Mouse (Mus musculus) liver, embryonic 14.5 days (tissue): ENCODE results near the gene Mob2. TPM values are rescaled to one million over a fixed set of nuclear protein-coding genes. Genes with fewer than 3 reads are reported as not detected.

Source experiments
- ATAC-seq: fragments of 200-750 bp; cut with Nextera tagmentation; 2 replicates; pipeline ENCODE4 v1.8.0; 2017; ENCODE audit warnings: moderate number of reproducible peaks, mild to moderate bottlenecking, moderate library complexity; ENCODE audit not compliant: insufficient read depth
- DNase-seq, 3 experiments: peaks; one replicate each; pipeline ENCODE4 v3.0.0-alpha.2; 2012 to 2013; ENCODE audit warnings: low read depth in 3 of 3, low spot score in 3 of 3
- H3K27ac ChIP-seq: fragments of 300-500 bp; sonication (generic); 2 replicates; pipeline ENCODE4 v1.5.1; 2014; ENCODE audit warnings: moderate library complexity, mild to moderate bottlenecking, control low read depth, inconsistent platforms
- H3K27me3 ChIP-seq: fragments of 300-500 bp; sonication (generic); 2 replicates; pipeline ENCODE4 v1.6.1; 2014; ENCODE audit warnings: mild to moderate bottlenecking, low read length, moderate library complexity; ENCODE audit not compliant: control insufficient read depth, insufficient read depth
- H3K36me3 ChIP-seq: fragments of 300-500 bp; sonication (generic); replicated peaks from 2 replicates; pipeline ENCODE4 v1.6.1; 2014; ENCODE audit warnings: low read depth; ENCODE audit not compliant: control insufficient read depth, insufficient read depth
- H3K4me1 ChIP-seq, 2 experiments: fragments of 200-500 bp in 1 of 2; fragments of 300-500 bp in 1 of 2; sonication (generic) in 1 of 2; replicated peaks; 2 replicates each; pipeline ENCODE4 v1.6.1; 2012 to 2014; ENCODE audit warnings: antibody characterized with exemption in 1 of 2, inconsistent platforms in 1 of 2, low read length in 1 of 2; ENCODE audit not compliant: control insufficient read depth in 2 of 2, insufficient read depth in 2 of 2
- H3K4me2 ChIP-seq: fragments of 300-500 bp; sonication (generic); 2 replicates; pipeline ENCODE4 v1.6.1; 2014; ENCODE audit warnings: low read depth, mild to moderate bottlenecking, control low read depth, moderate library complexity
- H3K4me3 ChIP-seq, 2 experiments: fragments of 200-500 bp in 1 of 2; fragments of 300-500 bp in 1 of 2; sonication (generic) in 1 of 2; 2 replicates each; pipeline ENCODE4 v1.5.1; 2012 to 2014; ENCODE audit warnings: low read depth in 2 of 2, low read length in 2 of 2, mild to moderate bottlenecking in 2 of 2, control low read depth in 1 of 2, inconsistent platforms in 1 of 2, moderate library complexity in 1 of 2; ENCODE audit not compliant: insufficient read depth in 1 of 2
- H3K9ac ChIP-seq: fragments of 300-500 bp; sonication (generic); replicated peaks from 2 replicates; pipeline ENCODE4 v1.6.1; 2014; ENCODE audit warnings: mild to moderate bottlenecking, control low read depth, moderate library complexity
- H3K9me3 ChIP-seq: fragments of 300-500 bp; sonication (generic); 2 replicates; pipeline ENCODE4 v1.6.1; 2016; ENCODE audit warnings: low read length, mixed read lengths; ENCODE audit not compliant: control insufficient read depth
- CTCF ChIP-seq: IDR thresholded peaks from 2 replicates; pipeline ENCODE4 v1.5.1; 2016; ENCODE audit warnings: antibody characterized with exemption, low read depth, control low read depth
- EP300 ChIP-seq: IDR thresholded peaks from 2 replicates; pipeline ENCODE4 v1.6.1; 2016; ENCODE audit warnings: antibody characterized with exemption, low read depth
- WGBS: fragments of 180-500 bp; shearing (Covaris S2); extraction: QIAGEN DNeasy Blood & Tissue Kit; methylation state at CpG from one replicate; pipeline ENCODE4 v1.1.7; 2014; ENCODE audit not compliant: insufficient replicate concordance; 5-methylcytosine and 5-hydroxymethylcytosine counted together
- polyA plus RNA-seq, 2 experiments: library from polyadenylated mRNA; depleted of rRNA in 1 of 2; stranded (reverse) in 1 of 2; unstranded in 1 of 2; fragments of >200 nt; fragmentation: Nextera tagmentation in 1 of 2; extraction: Ambion mirVana in 1 of 2; gene quantifications; 2 replicates each; pipeline versions ENCODE4 v1.2.1 to v1.2.3; 2012 to 2014

Gene Mob2
- polyA plus RNA-seq, 2 experiments: 41.5 to 68.8 TPM

DNA sequence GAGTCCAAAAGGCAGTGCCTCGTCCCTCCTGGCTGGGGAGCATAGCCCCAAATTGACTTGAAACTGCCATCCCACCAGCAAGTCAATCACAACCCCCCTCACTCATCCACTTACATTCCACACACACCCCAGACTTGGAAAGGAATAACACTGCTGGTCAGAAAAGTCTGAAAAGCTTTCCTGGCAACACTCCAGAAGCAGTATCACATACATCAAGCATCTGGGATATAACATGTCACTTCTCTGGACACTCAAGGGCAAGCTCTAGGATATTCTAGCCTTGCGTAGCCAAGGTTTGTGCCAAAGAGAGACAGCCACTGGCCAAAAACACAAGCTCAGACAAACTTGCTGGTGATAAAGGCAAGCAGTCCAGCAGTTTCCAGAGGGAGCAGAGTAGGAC is 35.7 kb downstream of the Mob2 start:
- peak overlapping the region; percentile 19 for H3K4me2 ChIP-seq
- H3K27me3 ChIP-seq: no peaks in the 10 kb centered on the region
- H3K27ac ChIP-seq: peak overlapping the region; percentile 1; the same call in 1 of the 2 replicates
- peak overlapping the region; percentile 45 to 62 for H3K4me3 ChIP-seq
- TF ChIP-seq EP300: no peak
- no peak for TF ChIP-seq CTCF
- H3K9me3 ChIP-seq: no peaks in the 10 kb centered on the region
- no peaks in the 10 kb centered on the region; the same call in 1 of the 2 replicates for H3K36me3 ChIP-seq
- ATAC-seq (no peak), DNase-seq (no peak)
- peak overlapping the region; percentile 44 for H3K9ac ChIP-seq
- WGBS: 88% methylated on average over 2 of the region's 2 CpGs
- H3K4me1 ChIP-seq: peaks cover 0 to 22% of the 10 kb centered on the region in 2 experiments; a peak in 3 of 4 replicates

DNA sequence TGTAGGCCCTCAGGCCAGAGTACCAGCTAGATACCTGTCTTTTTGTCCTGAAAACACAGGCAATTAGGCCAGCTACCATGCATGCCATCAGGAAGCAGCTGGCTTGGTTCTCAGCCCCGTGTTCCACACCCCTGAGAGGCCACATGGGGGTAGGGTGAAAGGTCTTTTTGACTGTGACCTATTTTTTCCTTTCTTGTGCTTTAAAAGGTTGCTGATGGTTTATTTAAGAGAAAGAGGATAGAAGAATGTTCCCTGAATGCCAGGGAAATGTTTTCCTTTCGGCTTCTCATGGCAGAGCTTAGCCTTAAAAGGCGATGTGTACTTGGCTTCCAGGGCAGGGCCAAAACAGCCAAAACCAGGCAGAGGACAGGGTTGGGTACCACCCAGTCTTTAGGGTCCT is 40.0 kb downstream of the Mob2 start:
- H3K27ac ChIP-seq: no peak overlapping the region
- H3K4me3 ChIP-seq: no peak overlapping the region
- no peak for DNase-seq

DNA sequence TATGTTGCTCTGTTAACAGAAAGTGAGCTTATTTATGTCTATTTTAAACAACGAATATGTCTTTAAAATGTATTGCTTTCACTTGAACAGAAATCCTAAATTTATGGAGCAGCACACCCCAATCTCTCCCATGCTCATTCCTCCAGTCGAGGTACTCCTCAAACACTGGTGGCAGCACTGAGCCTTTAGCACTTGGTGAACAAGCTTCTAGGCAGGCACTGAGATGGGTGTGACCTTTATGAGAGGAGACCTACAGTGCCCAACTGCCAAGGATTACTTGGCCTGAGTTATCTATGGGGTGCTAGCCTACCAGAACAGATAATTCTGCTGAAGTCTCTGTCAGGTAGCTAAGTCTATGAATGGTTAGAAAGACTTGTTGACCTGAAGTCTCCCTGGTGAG is 41.2 kb downstream of the Mob2 start:
- Histone ChIP-seq H3K36me3 (peaks cover 8% of the 10 kb centered on the region), H3K4me1 (peaks cover 4 to 10% of the 10 kb centered on the region in 2 experiments; a peak in 3 of 4 replicates), H3K4me2 (no peak overlapping the region), H3K27ac (no peak overlapping the region), H3K9ac (no peak overlapping the region), H3K9me3 (no peaks in the 10 kb centered on the region), H3K4me3 (no peak overlapping the region), H3K27me3 (no peaks in the 10 kb centered on the region)
- peak; percentile 63; the same call in 1 of the 2 replicates for ATAC-seq
- WGBS: 53% methylated on average over 2 of the region's 2 CpGs
- TF ChIP-seq EP300: no peak
- TF ChIP-seq CTCF: peak; percentile 67
- DNase-seq: peak; percentile 22 to 24 (median 24)

More for the DNA sequence above, 40.0 kb downstream of the Mob2 start:
- Histone ChIP-seq H3K9ac (no peak overlapping the region), H3K36me3 (peaks cover 6% of the 10 kb centered on the region; the same call in 1 of the 2 replicates), H3K4me1 (peaks cover 4 to 15% of the 10 kb centered on the region in 2 experiments; a peak in 3 of 4 replicates), H3K27me3 (no peaks in the 10 kb centered on the region), H3K4me2 (no peak overlapping the region), H3K9me3 (no peaks in the 10 kb centered on the region)
- no peak for TF ChIP-seq CTCF
- TF ChIP-seq EP300: no peak
- no peak for ATAC-seq
- 58% methylated on average over 3 of the region's 3 CpGs for WGBS

DNA sequence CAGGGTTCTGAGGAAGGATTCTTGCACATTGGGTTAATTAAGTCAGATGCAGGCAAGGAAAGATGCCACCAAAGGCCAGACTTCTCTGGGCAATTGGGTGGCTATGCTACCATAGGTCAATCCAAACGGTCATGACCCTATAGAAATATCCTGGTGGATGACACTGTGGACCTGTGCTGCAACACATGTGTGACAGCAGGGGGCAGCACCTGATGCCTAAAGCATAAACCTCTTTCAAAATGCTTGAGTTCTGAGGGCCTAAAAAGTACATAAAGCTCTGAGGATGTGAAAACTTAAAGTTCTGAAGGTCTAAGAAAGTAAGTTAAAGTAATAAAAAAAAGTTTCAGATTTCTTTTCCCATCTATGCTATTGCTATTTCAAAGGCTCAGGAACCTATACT is 44.3 kb downstream of the Mob2 start:
- 53% methylated on average over 1 of the region's 1 CpGs for WGBS
- ATAC-seq (peak; percentile 36; the same call in 1 of the 2 replicates), DNase-seq (peak; percentile 24 to 31 (median 26))
- Histone ChIP-seq H3K27ac (no peak overlapping the region), H3K4me3 (no peak overlapping the region), H3K27me3 (no peaks in the 10 kb centered on the region), H3K9ac (no peak overlapping the region), H3K9me3 (no peaks in the 10 kb centered on the region), H3K4me2 (no peak overlapping the region), H3K36me3 (peaks cover 27% of the 10 kb centered on the region), H3K4me1 (peaks cover 4 to 10% of the 10 kb centered on the region in 2 experiments; a peak in 3 of 4 replicates)
- TF ChIP-seq EP300: no peak
- peak; percentile 84 for TF ChIP-seq CTCF

DNA sequence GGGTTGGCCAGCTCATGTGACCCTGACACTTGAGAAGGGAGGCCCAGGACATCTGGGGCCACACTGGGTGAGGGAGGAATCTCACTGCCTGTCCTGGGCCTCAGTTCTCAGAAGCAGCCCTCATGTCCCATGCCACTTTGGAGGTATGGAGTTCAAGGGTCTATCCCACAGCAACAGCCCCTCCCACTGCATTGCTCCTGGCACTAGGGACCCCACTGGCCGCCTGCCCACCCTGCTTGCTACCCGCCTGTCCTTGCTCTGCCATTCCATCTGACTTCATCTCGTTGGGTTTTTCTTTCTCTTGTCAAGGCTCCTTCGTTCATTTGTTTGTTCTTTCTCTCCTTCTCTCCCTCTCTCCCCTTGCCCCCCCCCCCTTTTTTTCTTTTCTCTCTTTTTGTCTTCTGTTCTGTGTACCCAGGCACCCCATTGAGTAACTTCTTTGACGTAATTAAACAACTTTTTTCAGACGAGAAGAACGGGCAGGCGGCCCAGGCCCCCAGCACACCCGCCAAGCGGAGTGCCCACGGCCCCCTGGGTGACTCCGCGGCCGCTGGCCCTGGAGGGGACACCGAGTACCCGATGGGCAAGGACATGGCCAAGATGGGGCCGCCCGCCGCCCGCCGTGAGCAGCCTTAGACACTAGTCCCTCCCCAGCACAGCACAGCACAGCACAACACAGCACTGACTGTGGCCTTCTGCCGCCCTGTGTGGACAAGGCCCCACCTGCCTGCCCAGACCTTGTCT is 59.1 kb downstream of the Mob2 start:
- H3K9me3 ChIP-seq: no peaks in the 10 kb centered on the region
- ATAC-seq: no peak
- H3K4me2 ChIP-seq: no peak overlapping the region
- H3K4me1 ChIP-seq: no peaks in the 10 kb centered on the region
- TF ChIP-seq EP300 (no peak), CTCF (no peak)
- 82% methylated on average over 22 of the region's 22 CpGs for WGBS
- H3K36me3 ChIP-seq: no peaks in the 10 kb centered on the region
- DNase-seq: no peak
- no peak overlapping the region for H3K27ac ChIP-seq
- no peak overlapping the region for H3K4me3 ChIP-seq
- H3K9ac ChIP-seq: no peak overlapping the region
- H3K27me3 ChIP-seq: no peaks in the 10 kb centered on the region
